Mouse (Mus musculus): ENCODE measurements around the gene Olfr315.
"Not testable (repeated sequence)": the region's sequence is repeated elsewhere in the genome, so short reads cannot be mapped to it uniquely, and the experiment has no call there.

The Olfr315 gene

DNA sequence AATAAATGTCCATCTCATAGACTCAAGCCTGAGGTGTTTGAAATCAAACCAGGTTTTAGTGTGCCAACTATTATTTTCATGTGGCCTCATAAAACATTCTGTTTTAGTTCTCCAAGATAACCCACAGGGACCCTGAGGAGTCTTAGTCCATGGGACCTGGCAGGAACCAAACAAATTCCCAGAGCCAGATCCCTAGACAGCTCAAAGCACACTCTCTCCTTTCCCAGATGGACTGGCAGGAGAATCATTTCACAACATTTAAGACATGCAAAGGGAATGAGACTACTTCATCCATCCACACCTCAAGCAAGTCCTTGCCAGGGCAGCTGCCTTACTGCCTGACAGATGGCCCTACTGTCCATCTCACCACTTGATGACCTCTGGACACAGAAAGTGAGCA, 55.9 kb downstream of the Olfr315 start, which contains the start of gene Olfr312:
Gene Olfr312, plus strand, starts transcription at position 301 of the 400 bp plus-strand sequence.
- not testable (repeated sequence) for DNase-seq (ENCODE audit: low spot score)

- DNase-seq (ENCODE audit: low spot score) = no peak
These were observed 56.8 kb downstream of the Olfr315 start for GRCm38 (mm10) chr11:58829764-58830163.

Data from embryo, embryonic 10 days (tissue).